Comparison of ENCODE assay signal across 10 mouse cellular contexts in genomic region chr2:181931077-181931815, GRCm38 (mm10). TPM values are rescaled to one million over a fixed set of nuclear protein-coding genes. Genes with fewer than 3 reads are reported as not detected.
DNase-seq lines count a peak whose midpoint lies in the region; ATAC-seq and TF ChIP-seq lines count a peak whose summit lies in the region.
"Not testable (repeated sequence)": the region's sequence is repeated elsewhere in the genome, so short reads cannot be mapped to it uniquely, and the experiment has no call there.
"Had no signal": no experiment of that assay in that cellular context is flagged by ENCODE, and none has a peak within 500 bp of the region (broad histone marks: within the 10 kb centered on the region; RNA-seq: fewer than 3 reads in every experiment).

No protein-coding gene starts in this region.

- peak; percentile 81 for DNase-seq in WW6 (ENCODE audit: low read depth, low spot score)
- DNase-seq in gastrocnemius, adult 2 months, result peak; percentile 50
- DNase-seq in left cerebral cortex, postnatal 14 days (ENCODE audit: low spot score in 2 of 2), result peak; percentile 27 to 42
- peak; percentile 56 for DNase-seq in right cerebral cortex, postnatal 14 days

- intact Hi-C loops in gastrocnemius, adult 2 months (cut with DNase I); left cerebral cortex, postnatal 14 days (cut with DNase I): not testable (repeated sequence)

- peak; percentile 64; the same call in 1 of the 2 replicates for ATAC-seq in common myeloid progenitor, adult 5-6 weeks (replicated peaks; ENCODE audit: low read depth, poor library complexity, severe bottlenecking)
- peak; percentile 51 for ATAC-seq in inflammation-experienced regulatory T-cells, adult 6 months
- peak; percentile 68 for ATAC-seq in megakaryocyte progenitor cell, adult 5-6 weeks (replicated peaks; ENCODE audit: poor library complexity)

- TF ChIP-seq CTCF in gastrocnemius, adult 2 months (IDR thresholded peaks at IDR 0.05), result not testable (repeated sequence)

- not testable (repeated sequence) for H3K4me3 ChIP-seq in gastrocnemius, adult 2 months

- H3K27ac ChIP-seq in gastrocnemius, adult 2 months, result not testable (repeated sequence)

RNA-seq across cellular contexts. Expression of gene Gm14496, which starts 59.7 kb away (rescaled TPM):
- total RNA-seq in common myeloid progenitor, adult 5-6 weeks (2017), result not detected in 2 replicates
- total RNA-seq in gastrocnemius, adult 2 months (2021), result not detected
- under 1 TPM in 2 of 3 experiments, not detected in 1; 0.07 to 0.14 TPM for polyA plus RNA-seq in inflammation-experienced regulatory T-cells, adult 6 months (2017; shearing (Covaris generic))
- total RNA-seq in left cerebral cortex, postnatal 14 days (2021), result not detected
- not detected in 2 replicates for total RNA-seq in megakaryocyte progenitor cell, adult 5-6 weeks (2015)
- not detected in 2 replicates for total RNA-seq in megakaryocyte progenitor cell, adult 5-6 weeks (2017)
- polyA plus RNA-seq: heart, embryonic 16.5 days; macrophage; stomach, embryonic 15.5 days had no signal
